Mouse (Mus musculus) stomach, postnatal 0 days (tissue): Measurements from ENCODE around the gene Ehbp1l1. TPM values are rescaled to one million over a fixed set of nuclear protein-coding genes. Genes with fewer than 3 reads are reported as not detected.

Experiments
- ATAC-seq: fragments of 200-750 bp; cut with Nextera tagmentation; 2 replicates; pipeline ENCODE4 v1.8.0; 2017; ENCODE audit not compliant: low FRiP score, low TSS enrichment
- DNase-seq: peaks from one replicate; pipeline ENCODE4 v3.0.0-alpha.2; 2016; ENCODE audit warnings: low spot score
- H3K27ac ChIP-seq: fragments of 300-500 bp; sonication (generic); replicated peaks from 2 replicates; pipeline ENCODE4 v1.5.1; 2014; ENCODE audit warnings: mild to moderate bottlenecking, control low read depth
- H3K27me3 ChIP-seq: fragments of 300-500 bp; sonication (generic); 2 replicates; pipeline ENCODE4 v1.6.1; 2014; ENCODE audit warnings: low read length; ENCODE audit not compliant: control insufficient read depth, insufficient read depth
- H3K36me3 ChIP-seq: fragments of 300-500 bp; sonication (generic); 2 replicates; pipeline ENCODE4 v1.6.1; 2014; ENCODE audit warnings: low read length, mixed read lengths; ENCODE audit not compliant: control insufficient read depth, insufficient read depth
- H3K4me1 ChIP-seq: fragments of 300-500 bp; sonication (generic); replicated peaks from 2 replicates; pipeline ENCODE4 v1.6.1; 2014; ENCODE audit warnings: antibody characterized with exemption; ENCODE audit not compliant: control insufficient read depth, insufficient read depth
- H3K4me2 ChIP-seq: fragments of 300-500 bp; sonication (generic); replicated peaks from 2 replicates; pipeline ENCODE4 v1.6.1; 2014; ENCODE audit warnings: low read depth, mild to moderate bottlenecking, control low read depth, moderate library complexity
- H3K4me3 ChIP-seq: fragments of 300-500 bp; sonication (generic); 2 replicates; pipeline ENCODE4 v1.5.1; 2014; ENCODE audit warnings: low read depth, low read length, control low read depth
- H3K9ac ChIP-seq: fragments of 300-500 bp; sonication (generic); 2 replicates; pipeline ENCODE4 v1.6.1; 2014; ENCODE audit warnings: mild to moderate bottlenecking, low read length, control low read depth, mixed read lengths
- H3K9me3 ChIP-seq: fragments of 300-500 bp; sonication (generic); 2 replicates; pipeline ENCODE4 v1.6.1; 2016; ENCODE audit warnings: low read length; ENCODE audit not compliant: control insufficient read depth
- CTCF ChIP-seq: IDR thresholded peaks from 2 replicates; pipeline ENCODE4 v1.5.1; 2016; ENCODE audit warnings: antibody characterized with exemption, low read depth, mild to moderate bottlenecking, moderate library complexity
- EP300 ChIP-seq: optimal IDR thresholded peaks from 2 replicates; pipeline ENCODE3; 2016; ENCODE audit warnings: antibody characterized with exemption
- WGBS: fragments of 180-500 bp; shearing (Covaris S2); extraction: QIAGEN DNeasy Blood & Tissue Kit; methylation state at CpG from one replicate; pipeline ENCODE4 v1.1.7; 2014; 5-methylcytosine and 5-hydroxymethylcytosine counted together
- polyA plus RNA-seq: library from polyadenylated mRNA; unstranded; fragments of >200 nt; fragmentation: Nextera tagmentation; extraction: Ambion mirVana; gene quantifications from 2 replicates; pipeline ENCODE4 v1.2.1, GENCODE M21; 2015

The Ehbp1l1 gene
- polyA plus RNA-seq, 1 experiment from 2014 or later = 28.0 TPM

DNA sequence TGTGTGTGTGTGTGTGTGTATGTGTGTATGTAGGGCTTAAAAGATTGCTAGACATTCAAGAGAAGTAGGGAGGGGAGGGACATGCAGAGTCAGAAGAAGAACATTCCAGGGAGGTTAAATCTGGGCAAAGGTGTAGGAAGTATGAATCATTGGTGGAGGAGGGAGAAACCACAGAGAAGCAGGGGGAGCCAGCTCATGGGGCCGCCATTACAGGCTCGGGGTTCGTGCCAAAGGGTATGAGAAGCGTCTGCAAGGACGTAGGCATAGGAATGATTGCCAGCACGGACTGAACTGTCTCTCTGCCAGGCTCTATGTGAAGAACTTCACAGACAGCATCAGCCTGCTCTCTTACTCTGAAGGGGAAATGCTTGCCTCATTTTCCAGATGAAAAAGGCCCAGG lies 23.4 kb upstream of the Ehbp1l1 start:
- Histone ChIP-seq H3K9ac (no peak overlapping the region), H3K4me1 (peaks cover 8% of the 10 kb centered on the region), H3K9me3 (no peaks in the 10 kb centered on the region), H3K27ac (0 out of 2 replicates have a peak overlapping the region, but pooled peaks have one; percentile 8), H3K36me3 (no peaks in the 10 kb centered on the region), H3K4me2 (no peak overlapping the region), H3K4me3 (no peak overlapping the region), H3K27me3 (no peaks in the 10 kb centered on the region)
- ATAC-seq = peak; percentile 47; the same call in 1 of the 2 replicates
- peak; percentile 43 for DNase-seq
- TF ChIP-seq EP300 = no peak
- TF ChIP-seq CTCF = no peak
- WGBS = 64% methylated on average over 6 of the region's 6 CpGs

DNA sequence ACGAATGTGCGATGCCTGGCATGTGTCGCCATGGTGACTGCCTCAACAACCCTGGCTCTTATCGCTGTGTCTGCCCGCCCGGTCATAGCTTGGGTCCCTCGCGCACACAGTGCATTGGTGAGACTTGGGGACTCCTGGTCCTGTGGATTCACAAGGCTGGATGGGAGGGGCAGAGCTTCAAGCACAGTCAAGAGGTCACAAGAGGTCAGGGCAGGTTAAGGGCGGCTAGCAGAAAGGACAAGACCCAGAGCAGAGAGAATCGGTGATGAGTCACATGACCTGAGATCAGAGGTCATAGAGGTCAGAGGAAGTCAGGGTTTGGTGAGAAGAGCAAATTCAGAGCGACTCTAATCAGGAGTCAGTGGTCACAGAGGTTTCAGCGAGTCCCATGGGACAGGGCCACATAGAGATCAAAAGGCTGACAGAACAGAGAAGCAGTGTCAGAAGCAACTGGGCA lies 20.8 kb upstream of the Ehbp1l1 start:
- Histone ChIP-seq H3K9me3 (no peaks in the 10 kb centered on the region), H3K27me3 (no peaks in the 10 kb centered on the region), H3K4me2 (no peak overlapping the region), H3K27ac (no peak overlapping the region), H3K4me1 (peaks cover 8% of the 10 kb centered on the region), H3K36me3 (no peaks in the 10 kb centered on the region), H3K4me3 (no peak overlapping the region), H3K9ac (no peak overlapping the region)
- DNase-seq (no peak), ATAC-seq (no peak)
- WGBS = 51% methylated on average over 12 of the region's 12 CpGs
- TF ChIP-seq CTCF = no peak

DNA sequence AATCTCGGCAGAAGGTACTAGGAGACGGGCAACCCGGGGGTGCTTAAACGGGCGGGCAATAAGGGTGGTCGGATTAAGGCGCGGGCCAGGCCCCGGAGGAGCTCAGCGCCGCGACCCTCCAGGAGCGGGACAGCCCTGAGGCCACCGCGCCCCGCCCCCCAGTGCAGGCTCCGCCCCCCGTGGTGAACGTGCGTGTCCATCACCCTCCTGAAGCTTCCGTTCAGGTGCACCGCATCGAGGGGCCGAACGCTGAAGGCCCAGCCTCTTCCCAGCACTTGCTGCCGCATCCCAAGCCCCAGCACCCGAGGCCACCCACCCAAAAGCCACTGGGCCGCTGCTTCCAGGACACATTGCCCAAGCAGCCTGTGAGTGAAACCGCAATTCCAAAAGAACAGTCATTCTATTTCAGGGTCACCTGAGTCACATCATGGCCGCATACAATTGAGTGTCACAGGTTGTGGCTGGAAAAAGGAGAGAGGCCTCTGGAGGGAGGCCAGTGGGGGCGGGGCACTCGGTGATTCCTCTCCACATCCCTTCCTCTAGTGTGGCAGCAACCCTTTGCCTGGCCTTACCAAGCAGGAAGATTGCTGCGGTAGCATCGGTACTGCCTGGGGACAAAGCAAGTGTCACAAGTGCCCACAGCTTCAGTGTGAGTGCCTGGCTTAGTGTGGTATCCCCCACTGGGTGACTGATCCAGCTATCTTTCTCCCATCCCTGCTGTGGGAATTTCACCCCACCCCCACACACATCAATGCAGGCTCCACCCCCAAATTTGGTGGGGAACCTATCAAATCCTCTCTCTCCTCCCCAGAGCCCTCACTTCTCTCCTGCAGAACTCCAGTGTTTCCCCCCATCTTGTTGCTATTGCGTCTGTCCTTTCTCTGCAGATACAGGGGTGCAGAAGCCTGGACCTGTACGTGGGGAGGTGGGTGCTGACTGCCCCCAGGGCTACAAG lies 19.9 kb upstream of the Ehbp1l1 start:
- Histone ChIP-seq H3K9me3 (no peaks in the 10 kb centered on the region), H3K4me1 (peaks cover 10% of the 10 kb centered on the region; the same call in 1 of the 2 replicates), H3K27me3 (no peaks in the 10 kb centered on the region), H3K4me3 (peak overlapping the region; percentile 13; the same call in 1 of the 2 replicates), H3K27ac (no peak overlapping the region), H3K4me2 (peak overlapping the region; percentile 40), H3K9ac (peak overlapping the region; percentile 27; the same call in 1 of the 2 replicates), H3K36me3 (no peaks in the 10 kb centered on the region)
- no peak for ATAC-seq
- WGBS = 19% methylated on average over 35 of the region's 36 CpGs
- no peak for DNase-seq
- TF ChIP-seq CTCF (no peak), EP300 (no peak)

DNA sequence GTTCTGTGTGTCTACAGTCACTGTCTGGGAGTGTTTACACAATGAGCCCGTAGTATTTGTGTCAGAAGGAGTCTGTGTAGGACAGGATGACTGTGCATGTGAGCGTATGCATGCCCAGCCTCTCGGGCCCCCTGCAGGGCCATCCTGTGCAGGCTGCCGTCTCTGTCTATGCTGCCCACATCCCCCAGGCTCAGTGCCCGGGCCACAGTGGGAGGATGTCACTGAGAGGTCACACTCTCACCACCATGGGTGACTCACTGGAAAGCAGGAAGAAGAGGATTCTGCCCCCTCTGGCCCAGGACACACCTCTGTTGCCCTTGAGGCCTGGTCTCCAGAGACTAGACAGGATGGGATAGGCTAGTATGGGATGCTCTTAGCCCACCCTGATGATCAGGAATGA lies 17.5 kb upstream of the Ehbp1l1 start:
- no peaks in the 10 kb centered on the region for H3K36me3 ChIP-seq
- no peak overlapping the region; the same call in 1 of the 2 replicates for H3K4me2 ChIP-seq
- 46% methylated on average over 5 of the region's 5 CpGs for WGBS
- peaks cover 10% of the 10 kb centered on the region; the same call in 1 of the 2 replicates for H3K4me1 ChIP-seq
- no peak overlapping the region for H3K27ac ChIP-seq
- ATAC-seq = no peak
- H3K27me3 ChIP-seq = no peaks in the 10 kb centered on the region
- no peak overlapping the region for H3K4me3 ChIP-seq
- no peaks in the 10 kb centered on the region for H3K9me3 ChIP-seq
- no peak for DNase-seq
- H3K9ac ChIP-seq = no peak overlapping the region; the same call in 1 of the 2 replicates
- TF ChIP-seq EP300 = no peak

DNA sequence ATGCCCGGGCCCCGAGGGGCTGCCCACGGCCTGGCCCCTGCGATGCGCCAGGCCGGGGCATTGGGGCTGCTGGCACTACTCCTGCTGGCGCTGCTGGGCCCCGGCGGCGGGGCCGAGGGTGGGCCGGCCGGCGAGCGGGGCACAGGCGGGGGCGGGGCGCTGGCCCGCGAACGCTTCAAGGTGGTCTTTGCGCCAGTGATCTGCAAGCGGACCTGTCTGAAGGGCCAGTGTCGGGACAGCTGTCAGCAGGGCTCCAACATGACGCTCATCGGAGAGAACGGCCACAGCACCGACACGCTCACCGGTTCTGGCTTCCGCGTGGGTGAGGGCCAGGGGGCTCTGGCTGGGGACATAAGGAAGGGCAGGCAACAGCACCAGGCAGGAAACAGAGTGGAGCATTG lies 16.1 kb upstream of the Ehbp1l1 start:
- peak overlapping the region; percentile 99 for H3K4me2 ChIP-seq
- H3K9me3 ChIP-seq = no peaks in the 10 kb centered on the region
- peaks cover 10% of the 10 kb centered on the region; the same call in 1 of the 2 replicates for H3K4me1 ChIP-seq
- H3K9ac ChIP-seq = peak overlapping the region; percentile 84
- TF ChIP-seq EP300 = no peak
- TF ChIP-seq CTCF = no peak
- ATAC-seq = no peak; the same call in 1 of the 2 replicates
- no peaks in the 10 kb centered on the region for H3K36me3 ChIP-seq
- no peak for DNase-seq
- peak overlapping the region; percentile 95 for H3K27ac ChIP-seq
- H3K27me3 ChIP-seq = no peaks in the 10 kb centered on the region
- peak overlapping the region; percentile 74 for H3K4me3 ChIP-seq
- WGBS = 3% methylated on average over 32 of the region's 32 CpGs
